Mouse (Mus musculus): Measurements from ENCODE around the gene Cfap45. TPM values are rescaled to one million over a fixed set of nuclear protein-coding genes. Genes with fewer than 3 reads are reported as not detected.
A peak's percentile ranks its signal among the peaks of the same experiment; 100 is the strongest.

The Cfap45 gene
- 1.4 and 2.2 TPM in 2 replicates for polyA plus RNA-seq (2015; fragmentation: Nextera tagmentation; extraction: Ambion mirVana)

GRCm38 (mm10) chr1:172520576-172521440, at the start of gene Cfap45:
TSS of gene Cfap45 (plus strand) at chr1:172520801.
- Histone ChIP-seq H3K27me3 (no peaks in the 10 kb centered on the region), H3K4me2 (peak within 1 kb of the TSS; percentile 61), H3K9me3 (replicated peaks) (peaks cover 7% of the 10 kb centered on the region), H3K36me3 (ENCODE audit: poor library complexity, severe bottlenecking) (no peaks in the 10 kb centered on the region), H3K27ac (no peak within 1 kb of the TSS), H3K4me1 (peaks cover 11% of the 10 kb centered on the region), H3K4me3 (peak within 1 kb of the TSS; percentile 31), H3K9ac (peak within 1 kb of the TSS; percentile 14; the same call in 1 of the 2 replicates)
- WGBS = 4% methylated on average over 28 of the region's 28 CpGs
- peak; percentile 95 for ATAC-seq

- no peaks in the 10 kb centered on the region for H3K9me3 ChIP-seq (replicated peaks)
- H3K9ac ChIP-seq = no peak overlapping the region
- H3K27me3 ChIP-seq = no peaks in the 10 kb centered on the region
- H3K27ac ChIP-seq = no peak overlapping the region
- no peak overlapping the region for H3K4me2 ChIP-seq
- ATAC-seq = no peak
- H3K36me3 ChIP-seq (ENCODE audit: poor library complexity, severe bottlenecking) = no peaks in the 10 kb centered on the region
- H3K4me3 ChIP-seq = no peak overlapping the region
- H3K4me1 ChIP-seq = no peaks in the 10 kb centered on the region
Observed at GRCm38 (mm10) chr1:172472909-172473308, 47.7 kb upstream of the Cfap45 start.

GRCm38 (mm10) chr1:172474196-172474595, 46.4 kb upstream of the Cfap45 start:
- no peak overlapping the region for H3K27ac ChIP-seq
- H3K27me3 ChIP-seq = no peaks in the 10 kb centered on the region
- H3K9me3 ChIP-seq (replicated peaks) = no peaks in the 10 kb centered on the region
- H3K36me3 ChIP-seq (ENCODE audit: poor library complexity, severe bottlenecking) = no peaks in the 10 kb centered on the region
- no peak overlapping the region for H3K9ac ChIP-seq
- H3K4me2 ChIP-seq = no peak overlapping the region
- no peak for ATAC-seq
- 85% methylated on average over 3 of the region's 3 CpGs for WGBS
- H3K4me1 ChIP-seq = no peaks in the 10 kb centered on the region
- H3K4me3 ChIP-seq = no peak overlapping the region

GRCm38 (mm10) chr1:172475054-172475741, 45.4 kb upstream of the Cfap45 start, which contains the start of gene Slamf9:
TSS of gene Slamf9 (plus strand) at chr1:172475358.
- 83% methylated on average over 7 of the region's 7 CpGs for WGBS
- H3K27me3 ChIP-seq = no peaks in the 10 kb centered on the region

GRCm38 (mm10) chr1:172478020-172478419, 42.6 kb upstream of the Cfap45 start:
- H3K4me2 ChIP-seq = no peak overlapping the region
- no peaks in the 10 kb centered on the region for H3K9me3 ChIP-seq (replicated peaks)
- H3K36me3 ChIP-seq (ENCODE audit: poor library complexity, severe bottlenecking) = no peaks in the 10 kb centered on the region
- H3K27me3 ChIP-seq = 0 out of 2 replicates have a peak, but pooled peaks cover 4% of the 10 kb centered on the region
- 83% methylated on average over 5 of the region's 5 CpGs for WGBS
- no peak for ATAC-seq
- no peak overlapping the region for H3K27ac ChIP-seq
- no peak overlapping the region for H3K4me3 ChIP-seq
- peaks cover 9% of the 10 kb centered on the region for H3K4me1 ChIP-seq
- H3K9ac ChIP-seq = no peak overlapping the region

More at GRCm38 (mm10) chr1:172475054-172475741, 45.4 kb upstream of the Cfap45 start, which contains the start of gene Slamf9:
- no peaks in the 10 kb centered on the region for H3K36me3 ChIP-seq (ENCODE audit: poor library complexity, severe bottlenecking)
- no peaks in the 10 kb centered on the region for H3K9me3 ChIP-seq (replicated peaks)
- H3K27ac ChIP-seq = no peak within 1 kb of the TSS
- H3K4me1 ChIP-seq = no peaks in the 10 kb centered on the region
- ATAC-seq = no peak
- H3K4me3 ChIP-seq = no peak within 1 kb of the TSS
- no peak within 1 kb of the TSS for H3K9ac ChIP-seq
- H3K4me2 ChIP-seq = no peak within 1 kb of the TSS

- no peaks in the 10 kb centered on the region for H3K9me3 ChIP-seq (replicated peaks)
- H3K4me2 ChIP-seq = no peak overlapping the region
- peaks cover 32% of the 10 kb centered on the region for H3K4me1 ChIP-seq
- 0 out of 2 replicates have a peak, but pooled peaks cover 4% of the 10 kb centered on the region for H3K27me3 ChIP-seq
- ATAC-seq = no peak
- H3K9ac ChIP-seq = no peak overlapping the region
- no peak overlapping the region for H3K27ac ChIP-seq
- H3K36me3 ChIP-seq (ENCODE audit: poor library complexity, severe bottlenecking) = peaks cover 9% of the 10 kb centered on the region; the same call in 1 of the 2 replicates
- WGBS = 94% methylated on average over 4 of the region's 4 CpGs
- no peak overlapping the region for H3K4me3 ChIP-seq
Observed at GRCm38 (mm10) chr1:172480376-172480775, 40.2 kb upstream of the Cfap45 start.

GRCm38 (mm10) chr1:172481111-172481510, 39.5 kb upstream of the Cfap45 start:
- Histone ChIP-seq H3K27me3 (0 out of 2 replicates have a peak, but pooled peaks cover 4% of the 10 kb centered on the region), H3K4me3 (peak overlapping the region; percentile 67), H3K4me2 (peak overlapping the region; percentile 93), H3K4me1 (peaks cover 40% of the 10 kb centered on the region), H3K36me3 (ENCODE audit: poor library complexity, severe bottlenecking) (peaks cover 9% of the 10 kb centered on the region; the same call in 1 of the 2 replicates), H3K9ac (peak overlapping the region; percentile 62), H3K27ac (no peak overlapping the region), H3K9me3 (replicated peaks) (no peaks in the 10 kb centered on the region)
- 20% methylated on average over 13 of the region's 13 CpGs for WGBS
- no peak for ATAC-seq

GRCm38 (mm10) chr1:172481540-172482280, 38.9 kb upstream of the Cfap45 start, which contains the start of gene Igsf9:
TSS of gene Igsf9 (plus strand) at chr1:172481788.
- peak; percentile 94 for ATAC-seq
- Histone ChIP-seq H3K4me2 (peak within 1 kb of the TSS; percentile 93), H3K4me1 (peaks cover 46% of the 10 kb centered on the region), H3K36me3 (ENCODE audit: poor library complexity, severe bottlenecking) (peaks cover 9% of the 10 kb centered on the region; the same call in 1 of the 2 replicates), H3K9me3 (replicated peaks) (no peaks in the 10 kb centered on the region), H3K4me3 (peak within 1 kb of the TSS; percentile 67), H3K27me3 (0 out of 2 replicates have a peak, but pooled peaks cover 4% of the 10 kb centered on the region), H3K27ac (peak within 1 kb of the TSS; percentile 79), H3K9ac (peak within 1 kb of the TSS; percentile 88)
- under 1% methylated on average over 38 of the region's 38 CpGs for WGBS

GRCm38 (mm10) chr1:172482518-172483360, 37.9 kb upstream of the Cfap45 start:
- Histone ChIP-seq H3K4me1 (peaks cover 56% of the 10 kb centered on the region), H3K27ac (peak overlapping the region; percentile 79)
- peak; percentile 16 for ATAC-seq

GRCm38 (mm10) chr1:172483361-172483660, 37.3 kb upstream of the Cfap45 start:
- WGBS = 2% methylated on average over 4 of the region's 4 CpGs
- peak overlapping the region; percentile 88 for H3K9ac ChIP-seq
- no peak for ATAC-seq
- peak overlapping the region; percentile 93 for H3K4me2 ChIP-seq
- H3K4me3 ChIP-seq = peak overlapping the region; percentile 67
- H3K27me3 ChIP-seq = 0 out of 2 replicates have a peak, but pooled peaks cover 4% of the 10 kb centered on the region
- H3K9me3 ChIP-seq (replicated peaks) = no peaks in the 10 kb centered on the region
- H3K27ac ChIP-seq = peak overlapping the region; percentile 79
- peaks cover 24% of the 10 kb centered on the region for H3K36me3 ChIP-seq (ENCODE audit: poor library complexity, severe bottlenecking)
- H3K4me1 ChIP-seq = peaks cover 61% of the 10 kb centered on the region

More at GRCm38 (mm10) chr1:172482518-172483360, 37.9 kb upstream of the Cfap45 start:
- 0% methylated on average over 12 of the region's 12 CpGs for WGBS
- no peaks in the 10 kb centered on the region for H3K9me3 ChIP-seq (replicated peaks)
- peak overlapping the region; percentile 93 for H3K4me2 ChIP-seq
- H3K9ac ChIP-seq = peak overlapping the region; percentile 88
- H3K36me3 ChIP-seq (ENCODE audit: poor library complexity, severe bottlenecking) = peaks cover 18% of the 10 kb centered on the region
- peak overlapping the region; percentile 67 for H3K4me3 ChIP-seq
- 0 out of 2 replicates have a peak, but pooled peaks cover 4% of the 10 kb centered on the region for H3K27me3 ChIP-seq

GRCm38 (mm10) chr1:172484236-172484635, 36.4 kb upstream of the Cfap45 start:
- H3K27ac ChIP-seq = peak overlapping the region; percentile 79
- H3K9ac ChIP-seq = peak overlapping the region; percentile 88
- H3K36me3 ChIP-seq (ENCODE audit: poor library complexity, severe bottlenecking) = peaks cover 33% of the 10 kb centered on the region
- H3K27me3 ChIP-seq = 0 out of 2 replicates have a peak, but pooled peaks cover 4% of the 10 kb centered on the region
- peak overlapping the region; percentile 93 for H3K4me2 ChIP-seq
- H3K4me1 ChIP-seq = peaks cover 65% of the 10 kb centered on the region
- ATAC-seq = no peak
- peak overlapping the region; percentile 67 for H3K4me3 ChIP-seq
- no peaks in the 10 kb centered on the region for H3K9me3 ChIP-seq (replicated peaks)
- WGBS = 32% methylated on average over 11 of the region's 11 CpGs

Data from forebrain, embryonic 13.5 days (tissue).